Mouse (Mus musculus): ENCODE results near the gene Slc3a2. TPM values are rescaled to one million over a fixed set of nuclear protein-coding genes. Genes with fewer than 3 reads are reported as not detected.
A peak's percentile ranks its signal among the peaks of the same experiment; 100 is the strongest.

The Slc3a2 gene
- polyA plus RNA-seq, 1 experiment from 2014 or later, result 161 TPM

DNA sequence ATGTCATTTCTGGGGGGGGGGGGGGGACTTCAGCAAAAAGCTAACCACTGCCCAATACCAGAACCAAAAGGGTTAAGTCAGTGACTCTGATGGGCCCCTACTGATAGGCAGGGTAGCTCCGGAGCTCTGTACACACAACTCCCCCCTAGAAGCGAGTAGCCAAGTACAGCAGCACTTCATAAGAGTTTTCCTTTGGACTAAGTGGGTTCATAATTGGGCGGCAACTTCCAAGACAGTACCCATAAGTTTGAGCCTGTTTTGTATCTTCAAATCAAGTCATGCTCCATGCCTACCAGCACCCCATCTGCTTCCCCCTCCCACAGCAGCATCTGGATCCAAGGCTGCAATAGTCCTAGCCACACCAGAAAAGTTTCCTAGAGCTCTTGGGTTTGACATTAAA, 32.5 kb upstream of the Slc3a2 start:
- ATAC-seq (ENCODE audit: low FRiP score), result no peak
- WGBS, result 82% methylated on average over 3 of the region's 3 CpGs
- Histone ChIP-seq H3K36me3 (replicated peaks; ENCODE audit: control insufficient read depth, insufficient read depth) (peaks cover 49% of the 10 kb centered on the region), H3K9me3 (ENCODE audit: control insufficient read depth, low read length) (no peaks in the 10 kb centered on the region), H3K4me1 (replicated peaks; ENCODE audit: control insufficient read depth, insufficient read depth, low read length) (peaks cover 28% of the 10 kb centered on the region), H3K4me3 (replicated peaks; ENCODE audit: low read length) (peak overlapping the region; percentile 84; the same call in 1 of the 2 replicates), H3K9ac (no peak overlapping the region), H3K4me2 (replicated peaks) (peak overlapping the region; percentile 90; the same call in 1 of the 2 replicates), H3K27ac (no peak overlapping the region), H3K27me3 (ENCODE audit: control insufficient read depth, insufficient read depth, low read length) (no peaks in the 10 kb centered on the region)
- DNase-seq (ENCODE audit: low spot score), result no peak

DNA sequence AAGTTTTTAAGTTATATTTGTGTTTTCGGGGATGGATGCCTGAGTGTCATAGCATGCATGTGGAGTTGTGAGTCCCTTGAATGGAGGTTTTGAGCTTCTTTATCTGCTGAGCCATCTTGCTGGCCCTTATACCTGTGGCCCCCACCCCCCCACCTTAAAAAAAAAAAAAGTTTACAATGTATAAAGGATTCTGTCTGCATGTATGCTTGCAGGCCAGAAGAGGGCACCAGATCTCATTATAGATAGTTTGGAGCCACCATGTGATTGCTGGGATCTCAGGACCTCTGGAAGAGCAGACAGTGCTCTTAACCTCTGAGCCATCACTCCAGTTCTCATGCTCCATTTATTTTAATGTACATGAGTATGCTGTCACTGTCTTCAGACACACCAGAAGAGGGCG, 24.2 kb upstream of the Slc3a2 start:
- Histone ChIP-seq H3K36me3 (replicated peaks; ENCODE audit: control insufficient read depth, insufficient read depth) (peaks cover 93% of the 10 kb centered on the region), H3K9me3 (ENCODE audit: control insufficient read depth, low read length) (no peaks in the 10 kb centered on the region), H3K9ac (no peak overlapping the region), H3K27ac (no peak overlapping the region), H3K27me3 (ENCODE audit: control insufficient read depth, insufficient read depth, low read length) (no peaks in the 10 kb centered on the region), H3K4me1 (replicated peaks; ENCODE audit: control insufficient read depth, insufficient read depth, low read length) (peaks cover 12% of the 10 kb centered on the region), H3K4me2 (replicated peaks) (no peak overlapping the region), H3K4me3 (replicated peaks; ENCODE audit: low read length) (no peak overlapping the region)
- DNase-seq (ENCODE audit: low spot score), result no peak
- no peak for ATAC-seq (ENCODE audit: low FRiP score)
- 82% methylated on average over 2 of the region's 2 CpGs for WGBS

DNA sequence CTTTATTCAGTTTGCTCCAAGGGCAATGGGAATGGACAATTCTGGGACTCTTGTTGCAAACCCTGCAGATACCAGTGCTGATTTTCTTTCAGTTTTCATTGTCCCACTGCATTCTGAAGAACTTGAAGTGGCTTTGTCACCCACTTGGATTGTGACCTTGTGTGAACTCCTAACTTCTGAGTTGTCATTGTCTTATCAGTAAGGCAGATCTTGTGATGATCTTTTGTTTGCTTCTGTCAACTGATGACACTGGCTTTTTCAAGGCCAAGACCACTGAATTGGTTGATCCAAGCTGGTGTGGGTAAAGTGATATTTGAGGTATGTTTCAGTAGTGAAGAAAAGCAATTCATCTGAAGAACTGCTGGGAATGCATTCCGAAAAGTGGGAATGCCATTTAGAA, 22.2 kb upstream of the Slc3a2 start:
- DNase-seq (ENCODE audit: low spot score) (no peak), ATAC-seq (ENCODE audit: low FRiP score) (no peak)
- no peaks in the 10 kb centered on the region for H3K27me3 ChIP-seq (ENCODE audit: control insufficient read depth, insufficient read depth, low read length)
- 100% methylated on average over 1 of the region's 1 CpGs for WGBS
- H3K9me3 ChIP-seq (ENCODE audit: control insufficient read depth, low read length), result no peaks in the 10 kb centered on the region
- no peak overlapping the region for H3K27ac ChIP-seq
- no peak overlapping the region for H3K4me3 ChIP-seq (replicated peaks; ENCODE audit: low read length)
- H3K4me2 ChIP-seq (replicated peaks), result no peak overlapping the region
- peaks cover 78% of the 10 kb centered on the region for H3K36me3 ChIP-seq (replicated peaks; ENCODE audit: control insufficient read depth, insufficient read depth)
- no peak overlapping the region for H3K9ac ChIP-seq
- peaks cover 22% of the 10 kb centered on the region for H3K4me1 ChIP-seq (replicated peaks; ENCODE audit: control insufficient read depth, insufficient read depth, low read length)

DNA sequence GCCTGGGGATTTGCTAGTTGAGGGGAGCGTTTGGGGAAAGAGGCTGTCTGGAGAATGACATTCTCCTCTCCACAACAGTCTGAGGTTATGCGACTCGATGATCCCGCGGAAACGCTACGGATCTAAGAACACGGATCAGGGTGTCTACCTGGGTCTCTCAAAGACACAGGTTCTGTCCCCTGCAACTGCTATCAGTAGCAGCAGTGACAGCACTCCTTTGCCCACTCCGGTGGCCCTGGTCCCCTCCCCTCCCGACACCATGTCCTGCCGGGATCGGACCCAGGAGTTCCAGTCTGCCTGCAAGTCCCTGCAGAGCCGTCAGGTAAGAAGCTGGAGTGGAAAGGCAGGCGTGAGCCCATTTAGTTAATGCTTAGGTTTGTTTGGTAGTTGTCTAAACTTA, 19.0 kb upstream of the Slc3a2 start:
- DNase-seq (ENCODE audit: low spot score) (no peak), ATAC-seq (ENCODE audit: low FRiP score) (no peak)
- Histone ChIP-seq H3K4me3 (replicated peaks; ENCODE audit: low read length) (peak overlapping the region; percentile 75), H3K9ac (peak overlapping the region; percentile 89), H3K27me3 (ENCODE audit: control insufficient read depth, insufficient read depth, low read length) (no peaks in the 10 kb centered on the region), H3K36me3 (replicated peaks; ENCODE audit: control insufficient read depth, insufficient read depth) (peaks cover 74% of the 10 kb centered on the region), H3K4me1 (replicated peaks; ENCODE audit: control insufficient read depth, insufficient read depth, low read length) (peaks cover 22% of the 10 kb centered on the region), H3K27ac (peak overlapping the region; percentile 94), H3K4me2 (replicated peaks) (peak overlapping the region; percentile 98), H3K9me3 (ENCODE audit: control insufficient read depth, low read length) (no peaks in the 10 kb centered on the region)
- WGBS, result 25% methylated on average over 14 of the region's 14 CpGs

DNA sequence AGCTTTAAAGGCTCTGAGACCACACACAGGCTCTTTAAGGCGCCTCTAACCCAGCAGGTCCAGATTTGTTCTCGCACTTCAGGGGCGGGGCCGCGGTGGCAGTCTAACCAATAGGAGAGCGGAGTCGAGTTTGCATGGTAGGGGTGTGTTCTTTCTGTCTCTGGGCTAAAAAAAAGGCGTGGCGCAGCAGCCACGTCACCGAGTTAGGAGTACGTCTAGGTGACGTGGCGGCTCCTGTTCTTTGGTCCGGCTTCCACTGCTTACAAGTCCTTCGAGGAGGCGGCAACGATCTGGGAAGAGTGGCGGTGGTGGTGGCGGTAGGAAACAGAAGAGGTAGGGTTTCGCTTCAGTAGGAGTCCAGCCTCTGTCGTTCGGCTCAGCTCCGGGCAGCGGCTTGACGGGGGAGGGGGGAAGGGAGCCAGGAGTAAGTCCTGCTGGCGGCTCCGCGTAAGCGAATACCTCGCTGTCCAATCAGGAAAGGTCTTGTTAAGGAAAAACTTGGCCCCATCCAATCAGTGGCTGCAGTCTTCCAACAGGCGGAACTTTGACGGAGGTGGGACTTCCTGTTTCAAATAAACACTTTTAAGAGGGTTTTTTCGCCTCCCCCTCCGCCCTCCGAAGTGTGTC, 18.2 kb upstream of the Slc3a2 start, which contains the start of gene Stx5a:
Gene Stx5a, plus strand, starts transcription at position 171 of the 627 bp plus-strand sequence.
- H3K36me3 ChIP-seq (replicated peaks; ENCODE audit: control insufficient read depth, insufficient read depth), result peaks cover 65% of the 10 kb centered on the region
- peak; percentile 98 for ATAC-seq (ENCODE audit: low FRiP score)
- peak within 1 kb of the TSS; percentile 75 for H3K4me3 ChIP-seq (replicated peaks; ENCODE audit: low read length)
- DNase-seq (ENCODE audit: low spot score), result peak; percentile 97
- H3K27ac ChIP-seq, result peak within 1 kb of the TSS; percentile 94
- H3K9me3 ChIP-seq (ENCODE audit: control insufficient read depth, low read length), result no peaks in the 10 kb centered on the region
- H3K9ac ChIP-seq, result peak within 1 kb of the TSS; percentile 89
- no peaks in the 10 kb centered on the region for H3K27me3 ChIP-seq (ENCODE audit: control insufficient read depth, insufficient read depth, low read length)
- H3K4me1 ChIP-seq (replicated peaks; ENCODE audit: control insufficient read depth, insufficient read depth, low read length), result peaks cover 22% of the 10 kb centered on the region
- peak within 1 kb of the TSS; percentile 98 for H3K4me2 ChIP-seq (replicated peaks)
- under 1% methylated on average over 36 of the region's 36 CpGs for WGBS

DNA sequence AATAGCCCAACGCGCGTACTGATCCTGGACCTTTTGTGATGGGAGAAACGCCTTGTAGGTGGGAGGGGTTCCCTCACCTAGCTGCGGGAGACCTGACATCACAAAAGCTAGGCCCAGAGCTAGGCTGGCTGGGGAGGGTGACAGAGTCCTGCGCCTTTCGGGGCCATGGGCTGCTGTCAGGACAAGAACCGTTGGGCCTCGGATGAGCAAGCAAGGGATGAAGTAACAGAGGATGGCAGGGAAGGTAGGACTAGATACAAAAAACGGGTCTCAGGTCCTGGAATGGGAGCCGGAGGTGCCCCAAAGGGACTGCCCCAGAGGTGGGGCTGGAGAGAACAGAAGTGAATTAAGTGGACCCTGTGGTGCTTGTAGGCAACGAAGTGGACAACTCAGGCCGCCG, 17.4 kb upstream of the Slc3a2 start, which contains the start of gene 1700092M07Rik:
Gene 1700092M07Rik, plus strand, starts transcription at position 116 of the 400 bp plus-strand sequence.
- H3K27ac ChIP-seq, result peak within 1 kb of the TSS; percentile 94
- no peaks in the 10 kb centered on the region for H3K9me3 ChIP-seq (ENCODE audit: control insufficient read depth, low read length)
- H3K4me3 ChIP-seq (replicated peaks; ENCODE audit: low read length), result peak within 1 kb of the TSS; percentile 75
- DNase-seq (ENCODE audit: low spot score), result no peak
- H3K4me2 ChIP-seq (replicated peaks), result peak within 1 kb of the TSS; percentile 98
- peak; percentile 16; the same call in 1 of the 2 replicates for ATAC-seq (ENCODE audit: low FRiP score)
- peaks cover 58% of the 10 kb centered on the region for H3K36me3 ChIP-seq (replicated peaks; ENCODE audit: control insufficient read depth, insufficient read depth)
- 71% methylated on average over 14 of the region's 14 CpGs for WGBS
- H3K9ac ChIP-seq, result peak within 1 kb of the TSS; percentile 89
- peaks cover 25% of the 10 kb centered on the region for H3K4me1 ChIP-seq (replicated peaks; ENCODE audit: control insufficient read depth, insufficient read depth, low read length)
- no peaks in the 10 kb centered on the region for H3K27me3 ChIP-seq (ENCODE audit: control insufficient read depth, insufficient read depth, low read length)

DNA sequence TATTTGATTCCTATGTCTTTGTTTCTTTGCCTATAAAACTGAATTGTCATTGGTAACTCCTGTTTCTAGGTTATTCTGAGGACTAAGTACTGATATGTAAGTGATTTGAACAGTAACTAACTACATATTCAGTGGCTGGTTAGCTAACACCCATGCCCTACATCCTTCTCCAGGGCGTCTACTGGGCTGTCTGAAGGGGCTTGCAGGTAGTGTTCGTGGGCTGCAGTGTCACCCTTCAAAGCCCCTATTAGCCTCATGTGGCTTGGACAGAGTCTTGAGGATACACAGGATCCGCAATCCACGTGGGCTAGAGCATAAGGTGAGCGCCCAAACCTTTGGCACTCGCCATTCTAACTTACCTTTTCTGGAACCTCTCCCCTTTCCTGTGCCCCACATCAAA, 16.5 kb upstream of the Slc3a2 start:
- ATAC-seq (ENCODE audit: low FRiP score), result no peak
- no peak overlapping the region for H3K4me3 ChIP-seq (replicated peaks; ENCODE audit: low read length)
- peaks cover 48% of the 10 kb centered on the region for H3K36me3 ChIP-seq (replicated peaks; ENCODE audit: control insufficient read depth, insufficient read depth)

DNA sequence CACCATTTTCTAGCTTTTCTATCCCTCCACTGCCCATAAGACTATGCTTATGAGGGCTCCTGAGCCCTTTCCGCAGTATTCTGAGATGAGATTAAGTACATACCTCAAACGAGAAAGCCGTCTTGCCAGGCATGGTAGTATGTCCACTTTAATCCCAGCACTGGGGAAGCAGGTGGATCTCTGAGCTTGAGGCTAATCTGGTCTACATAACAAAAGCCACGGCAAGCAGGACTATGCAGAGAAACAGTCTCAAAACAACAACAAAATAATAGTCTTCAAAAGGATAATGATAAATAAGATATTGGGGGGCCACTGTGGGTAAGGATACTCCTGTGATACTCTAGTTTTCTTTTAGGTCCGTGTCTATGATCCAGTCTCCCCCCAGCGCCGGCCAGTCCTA, 15.7 kb upstream of the Slc3a2 start:
- no peaks in the 10 kb centered on the region for H3K27me3 ChIP-seq (ENCODE audit: control insufficient read depth, insufficient read depth, low read length)
- H3K4me3 ChIP-seq (replicated peaks; ENCODE audit: low read length), result no peak overlapping the region
- H3K4me1 ChIP-seq (replicated peaks; ENCODE audit: control insufficient read depth, insufficient read depth, low read length), result peaks cover 28% of the 10 kb centered on the region
- H3K9me3 ChIP-seq (ENCODE audit: control insufficient read depth, low read length), result no peaks in the 10 kb centered on the region
- 92% methylated on average over 7 of the region's 7 CpGs for WGBS
- no peak overlapping the region for H3K27ac ChIP-seq
- ATAC-seq (ENCODE audit: low FRiP score) (no peak), DNase-seq (ENCODE audit: low spot score) (no peak)
- H3K9ac ChIP-seq, result no peak overlapping the region
- H3K36me3 ChIP-seq (replicated peaks; ENCODE audit: control insufficient read depth, insufficient read depth), result peaks cover 41% of the 10 kb centered on the region
- H3K4me2 ChIP-seq (replicated peaks), result no peak overlapping the region

More for the DNA sequence above, 16.5 kb upstream of the Slc3a2 start:
- Histone ChIP-seq H3K4me1 (replicated peaks; ENCODE audit: control insufficient read depth, insufficient read depth, low read length) (peaks cover 28% of the 10 kb centered on the region), H3K27me3 (ENCODE audit: control insufficient read depth, insufficient read depth, low read length) (no peaks in the 10 kb centered on the region), H3K27ac (no peak overlapping the region), H3K9ac (no peak overlapping the region), H3K4me2 (replicated peaks) (no peak overlapping the region), H3K9me3 (ENCODE audit: control insufficient read depth, low read length) (no peaks in the 10 kb centered on the region)
- WGBS, result 91% methylated on average over 6 of the region's 6 CpGs
- DNase-seq (ENCODE audit: low spot score), result no peak

DNA sequence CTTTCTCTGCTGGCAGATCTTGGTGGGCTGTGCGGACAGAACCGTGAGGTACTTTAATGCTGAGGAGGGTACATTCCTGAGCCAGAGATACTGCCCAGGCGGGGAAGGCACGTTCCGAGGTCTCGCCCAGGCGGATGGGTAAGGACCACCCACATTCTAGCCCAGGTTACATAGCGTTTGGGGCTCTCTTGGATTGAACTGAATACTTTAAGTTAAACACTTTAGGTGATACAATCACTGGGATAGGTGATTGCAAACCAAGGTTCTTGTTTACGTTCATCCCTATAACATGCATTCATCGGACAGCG, 12.9 kb upstream of the Slc3a2 start:
- no peaks in the 10 kb centered on the region for H3K9me3 ChIP-seq (ENCODE audit: control insufficient read depth, low read length)
- H3K4me3 ChIP-seq (replicated peaks; ENCODE audit: low read length), result peak overlapping the region; percentile 83
- H3K4me2 ChIP-seq (replicated peaks), result peak overlapping the region; percentile 96
- 4% methylated on average over 11 of the region's 11 CpGs for WGBS
- H3K9ac ChIP-seq, result peak overlapping the region; percentile 81
- H3K27ac ChIP-seq, result peak overlapping the region; percentile 58
- 0 out of 2 replicates have a peak, but pooled peaks have one; percentile 29 for ATAC-seq (ENCODE audit: low FRiP score)
- DNase-seq (ENCODE audit: low spot score), result no peak
- H3K36me3 ChIP-seq (replicated peaks; ENCODE audit: control insufficient read depth, insufficient read depth), result peaks cover 30% of the 10 kb centered on the region
- H3K4me1 ChIP-seq (replicated peaks; ENCODE audit: control insufficient read depth, insufficient read depth, low read length), result 0 out of 2 replicates have a peak, but pooled peaks cover 12% of the 10 kb centered on the region
- no peaks in the 10 kb centered on the region for H3K27me3 ChIP-seq (ENCODE audit: control insufficient read depth, insufficient read depth, low read length)
